Mouse (Mus musculus) C2C12 (cell line): ENCODE measurements around the gene Ccdc34. TPM values are rescaled to one million over a fixed set of nuclear protein-coding genes. Genes with fewer than 3 reads are reported as not detected.

Experiments
- H3K27me3 ChIP-seq: one replicate; pipeline ENCODE4 v1.6.1; 2011; ENCODE audit not compliant: control insufficient read depth, insufficient read depth, insufficient read length
- H3K36me3 ChIP-seq: one replicate; pipeline ENCODE4 v1.6.1; 2011; ENCODE audit not compliant: control insufficient read depth, insufficient read depth
- H3K4me3 ChIP-seq: one replicate; pipeline ENCODE4 v1.5.1; 2011; ENCODE audit warnings: mild to moderate bottlenecking, control low read depth; ENCODE audit not compliant: poor library complexity, insufficient read depth, severe bottlenecking
- H3K79me2 ChIP-seq: one replicate; pipeline ENCODE4 v1.6.1; 2011; ENCODE audit not compliant: control insufficient read depth, insufficient read depth
- H3K79me3 ChIP-seq: one replicate; pipeline ENCODE4 v1.6.1; 2011; ENCODE audit warnings: low read depth, control low read depth
- H3ac ChIP-seq: one replicate; pipeline ENCODE3; 2011; ENCODE audit warnings: low read depth; ENCODE audit not compliant: control insufficient read depth, insufficient read length
- CEBPB ChIP-seq: IDR thresholded peaks from one replicate; pipeline ENCODE4 v1.6.1; 2011; ENCODE audit warnings: low read depth, mild to moderate bottlenecking, control low read depth, moderate library complexity
- CTCF ChIP-seq: IDR thresholded peaks from one replicate; pipeline ENCODE4 v1.5.1; 2011; ENCODE audit not compliant: control insufficient read depth, insufficient read depth, insufficient read length
- FOSL1 ChIP-seq: IDR thresholded peaks from one replicate; pipeline ENCODE4 v1.8.0; 2011; ENCODE audit warnings: mild to moderate bottlenecking, low read length; ENCODE audit not compliant: poor library complexity, insufficient read depth, severe bottlenecking
- MAX ChIP-seq: IDR thresholded peaks from one replicate; pipeline ENCODE4 v1.6.1; 2011; ENCODE audit warnings: mild to moderate bottlenecking, control low read depth
- MYOD1 ChIP-seq: IDR thresholded peaks from one replicate; pipeline ENCODE4 v1.6.1; 2011; ENCODE audit warnings: low read depth; ENCODE audit not compliant: control insufficient read depth, insufficient read length
- MYOG ChIP-seq: IDR thresholded peaks from one replicate; pipeline ENCODE4 v1.6.1; 2011; ENCODE audit not compliant: control insufficient read depth, insufficient read length; ENCODE audit errors: extremely low read depth
- USF1 ChIP-seq: IDR thresholded peaks from one replicate; pipeline ENCODE4 v1.6.1; 2011; ENCODE audit warnings: low read depth, mild to moderate bottlenecking, control low read depth, moderate library complexity
- polyA plus RNA-seq: library from polyadenylated mRNA; unstranded; fragments of >200 nt; fragmentation: generic; extraction: Trizol; gene quantifications from one replicate; pipeline ENCODE4 v1.2.1, GENCODE M21; 2012; ENCODE audit warnings: missing spikeins

The Ccdc34 gene
- polyA plus RNA-seq, 1 experiment: 18.5 TPM

- peaks cover 28% of the 10 kb centered on the region for H3K36me3 ChIP-seq
- no peak overlapping the region for H3K4me3 ChIP-seq
- TF ChIP-seq MYOD1 (no peak), MYOG (no peak), USF1 (no peak), CTCF (no peak), CEBPB (no peak), FOSL1 (no peak), MAX (no peak)
- no peaks in the 10 kb centered on the region for H3K79me2 ChIP-seq
- H3K79me3 ChIP-seq: no peaks in the 10 kb centered on the region
- no peaks in the 10 kb centered on the region for H3K27me3 ChIP-seq
- H3ac ChIP-seq: no peak overlapping the region
Measured at GRCm38 (mm10) chr2:110005164-110005563, 12.5 kb upstream of the Ccdc34 start.

DNA sequence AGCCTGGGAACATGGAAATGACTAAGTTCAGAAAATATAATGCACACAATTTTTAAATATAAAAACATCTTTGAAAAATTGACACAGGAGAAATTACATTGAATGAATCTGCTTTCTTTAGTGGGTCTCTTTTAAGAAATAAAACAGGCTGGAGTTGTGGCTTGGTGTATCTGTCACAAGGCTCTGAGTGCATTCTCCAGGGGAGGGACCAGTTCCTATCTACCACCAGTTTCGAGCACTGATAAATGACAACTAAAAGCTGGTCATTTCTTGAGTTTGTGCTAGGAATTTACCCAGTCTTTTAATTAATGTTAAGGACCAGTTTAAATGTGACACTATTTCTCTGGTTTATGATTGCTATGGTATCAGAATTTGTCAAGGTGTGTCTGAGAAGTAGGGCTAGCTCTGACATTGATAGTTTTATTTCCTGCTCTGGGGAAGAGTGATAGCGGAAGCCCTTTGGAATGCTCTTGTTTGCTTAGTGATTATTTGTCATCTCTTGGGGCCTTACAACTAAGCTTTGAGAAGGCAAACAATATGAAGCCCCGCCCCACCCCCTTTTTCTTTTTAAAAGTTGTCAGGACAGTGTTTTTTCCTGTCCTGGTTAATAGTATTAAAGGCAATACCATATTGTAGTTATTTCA lies 11.9 kb upstream of the Ccdc34 start:
- Histone ChIP-seq H3K79me2 (no peaks in the 10 kb centered on the region), H3K4me3 (no peak overlapping the region), H3K27me3 (no peaks in the 10 kb centered on the region), H3K79me3 (no peaks in the 10 kb centered on the region), H3K36me3 (peaks cover 28% of the 10 kb centered on the region), H3ac (no peak overlapping the region)
- no peak for TF ChIP-seq MYOD1
- no peak for TF ChIP-seq CEBPB
- no peak for TF ChIP-seq USF1
- TF ChIP-seq MAX: no peak
- no peak for TF ChIP-seq CTCF
- no peak for TF ChIP-seq MYOG
- TF ChIP-seq FOSL1: no peak

- Histone ChIP-seq H3K27me3 (no peaks in the 10 kb centered on the region), H3ac (no peak overlapping the region), H3K79me2 (no peaks in the 10 kb centered on the region), H3K36me3 (peaks cover 24% of the 10 kb centered on the region), H3K4me3 (no peak overlapping the region), H3K79me3 (no peaks in the 10 kb centered on the region)
- TF ChIP-seq FOSL1 (no peak), USF1 (no peak), MAX (no peak), MYOG (no peak)
Measured at GRCm38 (mm10) chr2:110007423-110008267, 10.0 kb upstream of the Ccdc34 start.

- H3K27me3 ChIP-seq: no peaks in the 10 kb centered on the region
- TF ChIP-seq USF1: no peak
- TF ChIP-seq FOSL1: no peak
- TF ChIP-seq CEBPB: no peak
- no peak for TF ChIP-seq MYOG
- TF ChIP-seq CTCF: no peak
- TF ChIP-seq MYOD1: no peak
- TF ChIP-seq MAX: no peak
- H3ac ChIP-seq: no peak overlapping the region
- no peaks in the 10 kb centered on the region for H3K79me2 ChIP-seq
- no peak overlapping the region for H3K4me3 ChIP-seq
- no peaks in the 10 kb centered on the region for H3K79me3 ChIP-seq
- peaks cover 28% of the 10 kb centered on the region for H3K36me3 ChIP-seq
Measured at GRCm38 (mm10) chr2:110009449-110009848, 8.2 kb upstream of the Ccdc34 start.

GRCm38 (mm10) chr2:110012184-110012725 lies 5.4 kb upstream of the Ccdc34 start:
- Histone ChIP-seq H3K4me3 (no peak overlapping the region), H3K79me2 (no peaks in the 10 kb centered on the region), H3ac (no peak overlapping the region), H3K36me3 (peaks cover 22% of the 10 kb centered on the region), H3K79me3 (no peaks in the 10 kb centered on the region), H3K27me3 (no peaks in the 10 kb centered on the region)
- TF ChIP-seq CTCF (no peak), MYOD1 (no peak), FOSL1 (no peak), USF1 (no peak), MYOG (no peak), MAX (no peak), CEBPB (no peak)
